Mouse (Mus musculus) lung, embryonic 15.5 days (tissue): ENCODE results near the gene Ripor2. TPM values are rescaled to one million over a fixed set of nuclear protein-coding genes. Genes with fewer than 3 reads are reported as not detected.

Source experiments
- ATAC-seq: fragments of 200-750 bp; cut with Nextera tagmentation; 2 replicates; pipeline ENCODE4 v1.8.0; 2017; ENCODE audit warnings: moderate number of reproducible peaks, borderline replicate concordance; ENCODE audit not compliant: low FRiP score, low TSS enrichment; ENCODE audit errors: extremely low read depth
- H3K27ac ChIP-seq: fragments of 300-500 bp; sonication (generic); 2 replicates; pipeline ENCODE4 v1.5.1; 2015; ENCODE audit warnings: moderate library complexity, mild to moderate bottlenecking, inconsistent platforms
- H3K27me3 ChIP-seq: fragments of 300-500 bp; sonication (generic); 2 replicates; pipeline ENCODE4 v1.6.1; 2015; ENCODE audit warnings: inconsistent platforms
- H3K36me3 ChIP-seq: fragments of 300-500 bp; sonication (generic); 2 replicates; pipeline ENCODE4 v1.6.1; 2015; ENCODE audit warnings: inconsistent platforms
- H3K4me1 ChIP-seq: fragments of 300-500 bp; sonication (generic); 2 replicates; pipeline ENCODE4 v1.6.1; 2015; ENCODE audit warnings: inconsistent platforms
- H3K4me2 ChIP-seq: fragments of 300-500 bp; sonication (generic); 2 replicates; pipeline ENCODE4 v1.6.1; 2015; ENCODE audit warnings: inconsistent platforms, mild to moderate bottlenecking, moderate library complexity
- H3K4me3 ChIP-seq: fragments of 300-500 bp; sonication (generic); 2 replicates; pipeline ENCODE4 v1.5.1; 2015; ENCODE audit warnings: mild to moderate bottlenecking, inconsistent platforms
- H3K9ac ChIP-seq: fragments of 300-500 bp; sonication (generic); 2 replicates; pipeline ENCODE4 v1.6.1; 2015; ENCODE audit warnings: inconsistent platforms
- H3K9me3 ChIP-seq: fragments of 300-500 bp; sonication (generic); 2 replicates; pipeline ENCODE4 v1.6.1; 2016; ENCODE audit warnings: inconsistent platforms
- WGBS: fragments of 180-500 bp; shearing (Covaris S2); methylation state at CpG from one replicate; pipeline ENCODE4 v1.1.7; 2015; 5-methylcytosine and 5-hydroxymethylcytosine counted together
- polyA plus RNA-seq: library from polyadenylated mRNA; unstranded; fragments of >200 nt; fragmentation: Nextera tagmentation; extraction: Ambion mirVana; gene quantifications from 2 replicates; pipeline ENCODE4 v1.2.1, GENCODE M21; 2015

Ripor2 gene
- polyA plus RNA-seq, 1 experiment from 2014 or later = 5.4 TPM

GRCm38 (mm10) chr13:24608709-24609108, 26.7 kb downstream of the Ripor2 start:
- Histone ChIP-seq H3K27ac (no peak overlapping the region), H3K4me1 (peaks cover 19% of the 10 kb centered on the region), H3K4me3 (no peak overlapping the region), H3K4me2 (no peak overlapping the region), H3K9me3 (no peaks in the 10 kb centered on the region), H3K9ac (no peak overlapping the region), H3K36me3 (no peaks in the 10 kb centered on the region), H3K27me3 (no peaks in the 10 kb centered on the region)
- 80% methylated on average over 1 of the region's 1 CpGs for WGBS
- no peak for ATAC-seq

- H3K9me3 ChIP-seq = no peaks in the 10 kb centered on the region
- H3K36me3 ChIP-seq = no peaks in the 10 kb centered on the region
- no peak overlapping the region for H3K4me2 ChIP-seq
- no peak for ATAC-seq
- H3K4me1 ChIP-seq = peaks cover 11% of the 10 kb centered on the region; the same call in 1 of the 2 replicates
- no peak overlapping the region for H3K27ac ChIP-seq
- no peak overlapping the region for H3K4me3 ChIP-seq
- H3K27me3 ChIP-seq = no peaks in the 10 kb centered on the region
- 51% methylated on average over 5 of the region's 5 CpGs for WGBS
- no peak overlapping the region for H3K9ac ChIP-seq
Observed at GRCm38 (mm10) chr13:24610883-24611282, 28.9 kb downstream of the Ripor2 start.

GRCm38 (mm10) chr13:24613031-24613430, 31.0 kb downstream of the Ripor2 start:
- Histone ChIP-seq H3K36me3 (no peaks in the 10 kb centered on the region), H3K9ac (no peak overlapping the region), H3K4me3 (no peak overlapping the region), H3K9me3 (no peaks in the 10 kb centered on the region), H3K4me1 (peaks cover 25% of the 10 kb centered on the region), H3K4me2 (no peak overlapping the region), H3K27me3 (no peaks in the 10 kb centered on the region), H3K27ac (no peak overlapping the region)
- 76% methylated on average over 6 of the region's 6 CpGs for WGBS
- no peak for ATAC-seq

- no peak for ATAC-seq
- Histone ChIP-seq H3K36me3 (no peaks in the 10 kb centered on the region), H3K4me2 (no peak overlapping the region), H3K27ac (no peak overlapping the region), H3K4me1 (peaks cover 29% of the 10 kb centered on the region), H3K9ac (no peak overlapping the region), H3K27me3 (no peaks in the 10 kb centered on the region), H3K9me3 (no peaks in the 10 kb centered on the region), H3K4me3 (no peak overlapping the region)
- WGBS = 59% methylated on average over 3 of the region's 3 CpGs
Observed at GRCm38 (mm10) chr13:24613433-24613832, 31.4 kb downstream of the Ripor2 start.

GRCm38 (mm10) chr13:24613927-24614780, 32.2 kb downstream of the Ripor2 start:
- H3K4me3 ChIP-seq = no peak overlapping the region
- 57% methylated on average over 10 of the region's 10 CpGs for WGBS
- H3K36me3 ChIP-seq = no peaks in the 10 kb centered on the region
- no peaks in the 10 kb centered on the region for H3K9me3 ChIP-seq
- H3K27me3 ChIP-seq = no peaks in the 10 kb centered on the region
- ATAC-seq = no peak
- H3K9ac ChIP-seq = no peak overlapping the region
- H3K4me1 ChIP-seq = peaks cover 33% of the 10 kb centered on the region
- H3K27ac ChIP-seq = 0 out of 2 replicates have a peak overlapping the region, but pooled peaks have one; percentile 11
- no peak overlapping the region for H3K4me2 ChIP-seq

GRCm38 (mm10) chr13:24615921-24616565, 34.1 kb downstream of the Ripor2 start:
- no peak overlapping the region for H3K4me3 ChIP-seq

GRCm38 (mm10) chr13:24616645-24617044, 34.7 kb downstream of the Ripor2 start:
- WGBS = 92% methylated on average over 8 of the region's 8 CpGs
- H3K4me1 ChIP-seq = peaks cover 51% of the 10 kb centered on the region
- no peaks in the 10 kb centered on the region for H3K36me3 ChIP-seq
- H3K27ac ChIP-seq = no peak overlapping the region
- H3K9ac ChIP-seq = no peak overlapping the region
- no peaks in the 10 kb centered on the region for H3K9me3 ChIP-seq
- H3K4me2 ChIP-seq = no peak overlapping the region
- no peaks in the 10 kb centered on the region for H3K27me3 ChIP-seq
- ATAC-seq = no peak
- H3K4me3 ChIP-seq = no peak overlapping the region

More at GRCm38 (mm10) chr13:24615921-24616565, 34.1 kb downstream of the Ripor2 start:
- Histone ChIP-seq H3K4me1 (peaks cover 47% of the 10 kb centered on the region), H3K9me3 (no peaks in the 10 kb centered on the region), H3K4me2 (no peak overlapping the region), H3K36me3 (no peaks in the 10 kb centered on the region), H3K27ac (no peak overlapping the region), H3K27me3 (no peaks in the 10 kb centered on the region), H3K9ac (no peak overlapping the region)
- no peak for ATAC-seq
- WGBS = 67% methylated on average over 9 of the region's 9 CpGs

GRCm38 (mm10) chr13:24617076-24617798, 35.2 kb downstream of the Ripor2 start:
- WGBS = 43% methylated on average over 6 of the region's 6 CpGs
- Histone ChIP-seq H3K27me3 (no peaks in the 10 kb centered on the region), H3K27ac (peak overlapping the region; percentile 21), H3K9me3 (no peaks in the 10 kb centered on the region), H3K9ac (no peak overlapping the region), H3K4me1 (peaks cover 51% of the 10 kb centered on the region), H3K36me3 (no peaks in the 10 kb centered on the region), H3K4me2 (no peak overlapping the region), H3K4me3 (no peak overlapping the region)
- ATAC-seq = no peak

- peaks cover 51% of the 10 kb centered on the region for H3K4me1 ChIP-seq
- no peak for ATAC-seq
- H3K9me3 ChIP-seq = no peaks in the 10 kb centered on the region
- no peak overlapping the region for H3K4me2 ChIP-seq
- H3K27ac ChIP-seq = peak overlapping the region; percentile 21
- WGBS = 48% methylated on average over 2 of the region's 2 CpGs
- H3K27me3 ChIP-seq = no peaks in the 10 kb centered on the region
- H3K36me3 ChIP-seq = no peaks in the 10 kb centered on the region
- H3K4me3 ChIP-seq = no peak overlapping the region
- H3K9ac ChIP-seq = no peak overlapping the region
Observed at GRCm38 (mm10) chr13:24617799-24618130, 35.8 kb downstream of the Ripor2 start.

- Histone ChIP-seq H3K27me3 (no peaks in the 10 kb centered on the region), H3K4me1 (peaks cover 48% of the 10 kb centered on the region), H3K9ac (no peak overlapping the region), H3K4me2 (no peak overlapping the region), H3K9me3 (no peaks in the 10 kb centered on the region), H3K4me3 (no peak overlapping the region), H3K36me3 (no peaks in the 10 kb centered on the region), H3K27ac (peak overlapping the region; percentile 75)
- WGBS = 74% methylated on average over 1 of the region's 1 CpGs
- ATAC-seq = no peak
Observed at GRCm38 (mm10) chr13:24619711-24620110, 37.7 kb downstream of the Ripor2 start.

GRCm38 (mm10) chr13:24620439-24620838, 38.5 kb downstream of the Ripor2 start:
- Histone ChIP-seq H3K9ac (no peak overlapping the region), H3K4me3 (no peak overlapping the region), H3K27ac (peak overlapping the region; percentile 75), H3K4me2 (0 out of 2 replicates have a peak overlapping the region, but pooled peaks have one; percentile 4), H3K27me3 (no peaks in the 10 kb centered on the region), H3K36me3 (no peaks in the 10 kb centered on the region), H3K9me3 (no peaks in the 10 kb centered on the region), H3K4me1 (peaks cover 50% of the 10 kb centered on the region)
- peak; percentile 85 for ATAC-seq
- WGBS = 10% methylated on average over 6 of the region's 6 CpGs

- Histone ChIP-seq H3K27me3 (no peaks in the 10 kb centered on the region), H3K4me2 (no peak overlapping the region), H3K27ac (no peak overlapping the region), H3K9me3 (no peaks in the 10 kb centered on the region), H3K9ac (no peak overlapping the region), H3K4me3 (no peak overlapping the region), H3K36me3 (no peaks in the 10 kb centered on the region), H3K4me1 (peaks cover 33% of the 10 kb centered on the region)
- WGBS = 72% methylated on average over 4 of the region's 4 CpGs
- no peak for ATAC-seq
Observed at GRCm38 (mm10) chr13:24623631-24624030, 41.6 kb downstream of the Ripor2 start.
